Mouse (Mus musculus) lung, postnatal 0 days (tissue): ENCODE results near the gene Lrrc31.

Experiments
- CTCF ChIP-seq: IDR thresholded peaks from 2 replicates; pipeline ENCODE4 v1.5.1; 2016; ENCODE audit warnings: antibody characterized with exemption, mild to moderate bottlenecking
- EP300 ChIP-seq: IDR thresholded peaks from 2 replicates; pipeline ENCODE4 v1.6.1; 2016; ENCODE audit warnings: antibody characterized with exemption, mild to moderate bottlenecking, control low read depth

DNA sequence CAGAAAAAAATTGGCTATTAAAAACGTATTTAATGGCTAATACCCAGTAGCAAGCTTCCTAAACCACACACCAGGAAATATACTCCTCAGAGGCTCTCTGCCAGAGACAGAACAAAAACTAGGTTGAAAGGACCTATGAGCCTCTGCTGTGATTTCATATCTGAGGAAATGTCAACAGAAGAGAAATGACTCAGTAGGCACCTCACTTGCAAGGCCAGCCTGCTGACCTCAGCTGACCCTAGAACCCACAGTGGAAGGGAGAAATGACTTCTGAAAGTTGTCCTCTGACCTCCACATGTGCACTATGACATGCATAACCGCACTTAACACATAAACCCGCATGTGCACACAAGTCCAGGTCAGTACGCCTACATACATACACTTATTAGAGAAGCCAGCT, 27.6 kb upstream of the Lrrc31 start:
- TF ChIP-seq CTCF = no peak
- TF ChIP-seq EP300 = no peak
